Mouse (Mus musculus) liver, embryonic 14.5 days (tissue): ENCODE results near the gene Tmem253. TPM values are rescaled to one million over a fixed set of nuclear protein-coding genes. Genes with fewer than 3 reads are reported as not detected.
A peak's percentile ranks its signal among the peaks of the same experiment; 100 is the strongest.

Experiments
- ATAC-seq: fragments of 200-750 bp; cut with Nextera tagmentation; 2 replicates; pipeline ENCODE4 v1.8.0; 2017; ENCODE audit warnings: moderate number of reproducible peaks, mild to moderate bottlenecking, moderate library complexity; ENCODE audit not compliant: insufficient read depth
- DNase-seq, 3 experiments: peaks; one replicate each; pipeline ENCODE4 v3.0.0-alpha.2; 2012 to 2013; ENCODE audit warnings: low read depth in 3 of 3, low spot score in 3 of 3
- H3K27ac ChIP-seq: fragments of 300-500 bp; sonication (generic); 2 replicates; pipeline ENCODE4 v1.5.1; 2014; ENCODE audit warnings: moderate library complexity, mild to moderate bottlenecking, control low read depth, inconsistent platforms
- H3K27me3 ChIP-seq: fragments of 300-500 bp; sonication (generic); 2 replicates; pipeline ENCODE4 v1.6.1; 2014; ENCODE audit warnings: mild to moderate bottlenecking, low read length, moderate library complexity; ENCODE audit not compliant: control insufficient read depth, insufficient read depth
- H3K36me3 ChIP-seq: fragments of 300-500 bp; sonication (generic); replicated peaks from 2 replicates; pipeline ENCODE4 v1.6.1; 2014; ENCODE audit warnings: low read depth; ENCODE audit not compliant: control insufficient read depth, insufficient read depth
- H3K4me1 ChIP-seq, 2 experiments: fragments of 200-500 bp in 1 of 2; fragments of 300-500 bp in 1 of 2; sonication (generic) in 1 of 2; replicated peaks; 2 replicates each; pipeline ENCODE4 v1.6.1; 2012 to 2014; ENCODE audit warnings: antibody characterized with exemption in 1 of 2, inconsistent platforms in 1 of 2, low read length in 1 of 2; ENCODE audit not compliant: control insufficient read depth in 2 of 2, insufficient read depth in 2 of 2
- H3K4me2 ChIP-seq: fragments of 300-500 bp; sonication (generic); 2 replicates; pipeline ENCODE4 v1.6.1; 2014; ENCODE audit warnings: low read depth, mild to moderate bottlenecking, control low read depth, moderate library complexity
- H3K4me3 ChIP-seq, 2 experiments: fragments of 200-500 bp in 1 of 2; fragments of 300-500 bp in 1 of 2; sonication (generic) in 1 of 2; 2 replicates each; pipeline ENCODE4 v1.5.1; 2012 to 2014; ENCODE audit warnings: low read depth in 2 of 2, low read length in 2 of 2, mild to moderate bottlenecking in 2 of 2, control low read depth in 1 of 2, inconsistent platforms in 1 of 2, moderate library complexity in 1 of 2; ENCODE audit not compliant: insufficient read depth in 1 of 2
- H3K9ac ChIP-seq: fragments of 300-500 bp; sonication (generic); replicated peaks from 2 replicates; pipeline ENCODE4 v1.6.1; 2014; ENCODE audit warnings: mild to moderate bottlenecking, control low read depth, moderate library complexity
- H3K9me3 ChIP-seq: fragments of 300-500 bp; sonication (generic); 2 replicates; pipeline ENCODE4 v1.6.1; 2016; ENCODE audit warnings: low read length, mixed read lengths; ENCODE audit not compliant: control insufficient read depth
- CTCF ChIP-seq: IDR thresholded peaks from 2 replicates; pipeline ENCODE4 v1.5.1; 2016; ENCODE audit warnings: antibody characterized with exemption, low read depth, control low read depth
- EP300 ChIP-seq: IDR thresholded peaks from 2 replicates; pipeline ENCODE4 v1.6.1; 2016; ENCODE audit warnings: antibody characterized with exemption, low read depth
- WGBS: fragments of 180-500 bp; shearing (Covaris S2); extraction: QIAGEN DNeasy Blood & Tissue Kit; methylation state at CpG from one replicate; pipeline ENCODE4 v1.1.7; 2014; ENCODE audit not compliant: insufficient replicate concordance; 5-methylcytosine and 5-hydroxymethylcytosine counted together
- polyA plus RNA-seq, 2 experiments: library from polyadenylated mRNA; depleted of rRNA in 1 of 2; stranded (reverse) in 1 of 2; unstranded in 1 of 2; fragments of >200 nt; fragmentation: Nextera tagmentation in 1 of 2; extraction: Ambion mirVana in 1 of 2; gene quantifications; 2 replicates each; pipeline versions ENCODE4 v1.2.1 to v1.2.3; 2012 to 2014

The Tmem253 gene
- polyA plus RNA-seq, 2 experiments, result 0.08 to 0.24 TPM

DNA sequence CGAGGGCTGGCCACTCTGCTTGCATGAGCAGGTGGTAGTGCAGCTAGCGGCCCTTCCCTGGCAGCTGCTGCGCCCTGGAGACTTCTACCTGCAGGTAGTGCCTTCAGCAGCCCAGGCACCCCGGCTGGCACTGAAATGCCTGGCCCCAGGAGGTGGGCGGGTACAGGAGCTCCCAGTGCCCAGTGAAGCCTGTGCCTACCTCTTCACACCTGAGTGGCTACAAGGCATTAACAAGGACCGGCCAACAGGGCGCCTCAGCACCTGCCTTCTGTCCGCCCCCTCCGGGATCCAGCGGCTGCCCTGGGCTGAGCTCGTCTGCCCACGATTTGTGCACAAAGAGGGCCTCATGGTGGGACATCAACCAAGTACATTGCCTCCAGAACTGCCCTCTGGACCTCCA, 26.7 kb upstream of the Tmem253 start:
- 82% methylated on average over 12 of the region's 12 CpGs for WGBS
- Histone ChIP-seq H3K27me3 (no peaks in the 10 kb centered on the region), H3K4me3 (no peak overlapping the region), H3K9me3 (no peaks in the 10 kb centered on the region), H3K4me1 (peaks cover 29 to 30% of the 10 kb centered on the region in 2 experiments), H3K36me3 (no peaks in the 10 kb centered on the region; the same call in 1 of the 2 replicates), H3K4me2 (no peak overlapping the region), H3K27ac (no peak overlapping the region), H3K9ac (no peak overlapping the region)
- TF ChIP-seq CTCF, result no peak
- no peak for TF ChIP-seq EP300
- DNase-seq, result no peak
- ATAC-seq, result no peak

DNA sequence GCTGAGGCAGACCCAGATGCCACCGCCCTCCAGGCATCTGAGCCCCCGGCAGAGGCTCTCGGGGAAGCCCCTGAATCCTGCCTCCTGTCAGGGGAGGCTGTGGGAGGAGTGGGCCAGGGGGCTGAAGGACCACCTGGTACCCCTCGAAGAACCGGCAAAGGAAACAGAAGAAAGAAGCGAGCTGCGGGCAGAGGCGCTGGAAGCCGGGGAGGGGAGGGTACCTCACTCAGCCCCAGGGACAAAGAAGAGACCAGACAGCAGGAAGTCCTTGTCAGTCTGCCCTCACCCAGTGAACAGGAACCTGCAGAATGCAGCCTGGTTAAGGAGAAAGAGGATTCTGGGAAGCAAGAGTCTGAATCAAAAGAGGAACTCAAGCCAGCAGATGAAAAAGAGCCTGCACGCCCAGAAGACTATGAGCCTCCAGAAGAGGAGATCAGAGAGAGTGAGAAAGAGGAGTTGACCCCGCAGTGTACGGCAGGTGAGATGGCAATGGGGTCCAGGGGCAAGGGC, 25.9 kb upstream of the Tmem253 start:
- Histone ChIP-seq H3K4me1 (peaks cover 22 to 25% of the 10 kb centered on the region in 2 experiments), H3K27me3 (no peaks in the 10 kb centered on the region), H3K4me3 (no peak overlapping the region), H3K4me2 (no peak overlapping the region), H3K36me3 (no peaks in the 10 kb centered on the region; the same call in 1 of the 2 replicates), H3K9me3 (no peaks in the 10 kb centered on the region), H3K27ac (no peak overlapping the region), H3K9ac (no peak overlapping the region)
- ATAC-seq (no peak), DNase-seq (no peak)
- 42% methylated on average over 12 of the region's 12 CpGs for WGBS
- no peak for TF ChIP-seq CTCF

- ATAC-seq (no peak), DNase-seq (no peak)
- Histone ChIP-seq H3K9me3 (no peaks in the 10 kb centered on the region), H3K9ac (no peak overlapping the region), H3K27ac (no peak overlapping the region), H3K4me2 (no peak overlapping the region), H3K4me1 (no peaks in the 10 kb centered on the region; a peak in 1 of 4 replicates), H3K4me3 (no peak overlapping the region), H3K27me3 (no peaks in the 10 kb centered on the region), H3K36me3 (no peaks in the 10 kb centered on the region; the same call in none of the 2 replicates)
- 65% methylated on average over 4 of the region's 4 CpGs for WGBS
- TF ChIP-seq EP300, result no peak
- no peak for TF ChIP-seq CTCF
These were observed 21.0 kb upstream of the Tmem253 start for GRCm38 (mm10) chr14:51994453-51994852.

- Histone ChIP-seq H3K4me1 (no peaks in the 10 kb centered on the region; a peak in 1 of 4 replicates), H3K9ac (no peak overlapping the region), H3K9me3 (no peaks in the 10 kb centered on the region), H3K36me3 (peaks cover 2% of the 10 kb centered on the region), H3K4me2 (no peak overlapping the region), H3K27ac (no peak overlapping the region), H3K4me3 (no peak overlapping the region), H3K27me3 (no peaks in the 10 kb centered on the region)
- WGBS, result 48% methylated on average over 12 of the region's 12 CpGs
- DNase-seq (no peak), ATAC-seq (no peak)
- no peak for TF ChIP-seq EP300
- TF ChIP-seq CTCF, result no peak
These were observed 20.1 kb upstream of the Tmem253 start for GRCm38 (mm10) chr14:51995219-51995871.

DNA sequence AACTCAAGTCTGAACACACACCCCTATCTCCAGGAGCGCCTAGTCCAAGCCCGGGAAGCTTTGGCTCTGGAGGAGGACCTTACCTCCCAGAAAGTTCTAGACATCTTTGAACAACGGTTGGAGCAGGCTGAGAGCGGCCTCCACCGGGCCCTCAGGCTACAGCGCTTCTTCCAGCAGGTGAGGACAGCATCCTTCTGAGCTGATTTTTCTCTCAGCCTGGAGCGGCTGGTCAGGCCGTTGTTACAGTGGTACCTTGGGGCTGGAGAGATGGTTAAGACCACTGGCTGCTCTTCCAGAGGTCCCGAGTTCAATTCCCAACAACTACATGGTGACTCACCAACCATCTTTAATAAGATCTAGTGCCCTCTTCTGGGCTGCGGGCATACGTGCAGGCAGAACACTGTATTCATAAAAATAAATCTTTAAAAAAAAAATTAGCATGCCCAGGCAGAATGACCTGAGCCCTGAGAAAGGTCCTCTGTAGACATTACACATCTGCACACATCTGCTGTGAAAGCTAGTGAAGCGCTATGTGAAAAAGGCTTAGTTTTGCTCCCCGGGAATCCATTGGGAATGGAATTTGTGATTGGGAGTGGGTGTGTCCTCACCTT, 19.1 kb upstream of the Tmem253 start:
- DNase-seq (no peak), ATAC-seq (no peak)
- Histone ChIP-seq H3K27ac (no peak overlapping the region), H3K4me1 (no peaks in the 10 kb centered on the region; a peak in 1 of 4 replicates), H3K4me2 (no peak overlapping the region), H3K27me3 (no peaks in the 10 kb centered on the region), H3K4me3 (no peak overlapping the region), H3K9me3 (no peaks in the 10 kb centered on the region), H3K36me3 (peaks cover 2% of the 10 kb centered on the region; the same call in 1 of the 2 replicates), H3K9ac (no peak overlapping the region)
- TF ChIP-seq EP300, result no peak
- TF ChIP-seq CTCF, result peak; percentile 35; the same call in 1 of the 2 replicates
- 80% methylated on average over 13 of the region's 13 CpGs for WGBS
